Mouse (Mus musculus) common myeloid progenitor, adult 5-6 weeks (primary cell): ENCODE results near the gene Tubb3. TPM values are rescaled to one million over a fixed set of nuclear protein-coding genes. Genes with fewer than 3 reads are reported as not detected.
"Not testable (repeated sequence)": the region's sequence is repeated elsewhere in the genome, so short reads cannot be mapped to it uniquely, and the experiment has no call there.

ENCODE experiments used
- ATAC-seq: replicated peaks from 2 replicates; pipeline ENCODE4 v1.8.0; 2016; ENCODE audit warnings: low read depth, mild to moderate bottlenecking, moderate TSS enrichment, inconsistent platforms; ENCODE audit not compliant: poor library complexity, severe bottlenecking
- total RNA-seq: library from RNA; stranded (forward); fragments of 200-1000, 187-1606 nt; gene quantifications from 2 replicates; pipeline ENCODE4 v1.2.3, GENCODE M21; 2017

Gene Tubb3
- total RNA-seq, 1 experiment from 2014 or later, result 0.87 TPM

GRCm38 (mm10) chr8:123411781-123412327 lies 630 bp downstream of the Tubb3 start:
- ATAC-seq, result no peak

- no peak for ATAC-seq
Measured at GRCm38 (mm10) chr8:123412560-123413170, 1.4 kb downstream of the Tubb3 start.

GRCm38 (mm10) chr8:123414255-123414654 lies 3.0 kb downstream of the Tubb3 start:
- ATAC-seq, result no peak

- not testable (repeated sequence) for ATAC-seq
Measured at GRCm38 (mm10) chr8:123414997-123415696, 3.9 kb downstream of the Tubb3 start.

- ATAC-seq, result peak; percentile 42
Measured at GRCm38 (mm10) chr8:123415967-123416943, 5.0 kb downstream of the Tubb3 start.

- no peak for ATAC-seq
Measured at GRCm38 (mm10) chr8:123416944-123417555, 5.8 kb downstream of the Tubb3 start.

GRCm38 (mm10) chr8:123419711-123420110 lies 8.5 kb downstream of the Tubb3 start:
- no peak for ATAC-seq

- ATAC-seq, result no peak
Measured at GRCm38 (mm10) chr8:123420525-123421281, 9.5 kb downstream of the Tubb3 start.

- ATAC-seq, result no peak
Measured at GRCm38 (mm10) chr8:123421325-123421724, 10.1 kb downstream of the Tubb3 start.

- ATAC-seq, result peak; percentile 77
Measured at GRCm38 (mm10) chr8:123422056-123422780, 11.0 kb downstream of the Tubb3 start.

- ATAC-seq, result peak; percentile 12; the same call in 1 of the 2 replicates
Measured at GRCm38 (mm10) chr8:123422781-123423159, 11.5 kb downstream of the Tubb3 start.

GRCm38 (mm10) chr8:123423441-123423840 lies 12.2 kb downstream of the Tubb3 start, which contains the start of gene Def8:
Gene Def8, plus strand, starts transcription at chr8:123423527.
- no peak for ATAC-seq

- ATAC-seq, result no peak
Measured at GRCm38 (mm10) chr8:123426511-123427509, 15.6 kb downstream of the Tubb3 start.

- no peak for ATAC-seq
Measured at GRCm38 (mm10) chr8:123427639-123428275, 16.5 kb downstream of the Tubb3 start.

GRCm38 (mm10) chr8:123428343-123428893 lies 17.2 kb downstream of the Tubb3 start:
- ATAC-seq, result no peak

GRCm38 (mm10) chr8:123428939-123429721 lies 17.9 kb downstream of the Tubb3 start:
- ATAC-seq, result no peak
